Mouse (Mus musculus): ENCODE measurements around the gene Kif20b. TPM values are rescaled to one million over a fixed set of nuclear protein-coding genes. Genes with fewer than 3 reads are reported as not detected.

Kif20b gene
- polyA plus RNA-seq, 1 experiment from 2014 or later: 57.0 TPM

DNA sequence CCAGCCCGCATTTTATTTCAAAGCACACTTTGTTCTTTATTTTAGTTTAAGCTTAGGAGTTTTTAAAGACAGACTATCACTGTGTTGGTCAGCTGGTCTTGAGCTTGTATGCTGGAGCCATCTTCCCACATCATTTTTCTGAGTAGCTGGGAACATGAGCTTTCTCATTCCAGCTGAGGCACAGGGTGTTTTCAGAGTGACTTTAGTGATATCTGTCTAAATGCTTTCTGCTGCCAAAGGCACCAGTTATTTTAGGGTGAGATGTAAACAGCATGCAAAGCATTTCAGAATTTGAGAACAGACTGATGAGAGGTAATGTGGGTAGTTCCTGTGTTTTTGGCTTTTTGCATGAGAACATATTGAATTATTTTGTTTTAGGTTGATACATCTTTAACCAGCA is 25.0 kb downstream of the Kif20b start:
- no peaks in the 10 kb centered on the region for H3K4me1 ChIP-seq (ENCODE audit: control insufficient read depth, insufficient read depth, low read length)
- H3K36me3 ChIP-seq (ENCODE audit: control insufficient read depth, insufficient read depth, low read length): peaks cover 2% of the 10 kb centered on the region; the same call in 1 of the 2 replicates
- no peak overlapping the region for H3K9ac ChIP-seq (ENCODE audit: low read length)
- no peak overlapping the region for H3K4me3 ChIP-seq (ENCODE audit: low read depth, low read length)
- H3K4me2 ChIP-seq (ENCODE audit: low read depth): no peak overlapping the region
- 97% methylated on average over 1 of the region's 1 CpGs for WGBS
- DNase-seq (ENCODE audit: low spot score) (no peak), ATAC-seq (ENCODE audit: insufficient read depth, low FRiP score, low TSS enrichment) (no peak)
- no peaks in the 10 kb centered on the region for H3K27me3 ChIP-seq (ENCODE audit: control insufficient read depth, insufficient read depth, low read length)
- H3K9me3 ChIP-seq (ENCODE audit: control insufficient read depth, low read length): no peaks in the 10 kb centered on the region
- H3K27ac ChIP-seq (ENCODE audit: low read depth, low read length): no peak overlapping the region

DNA sequence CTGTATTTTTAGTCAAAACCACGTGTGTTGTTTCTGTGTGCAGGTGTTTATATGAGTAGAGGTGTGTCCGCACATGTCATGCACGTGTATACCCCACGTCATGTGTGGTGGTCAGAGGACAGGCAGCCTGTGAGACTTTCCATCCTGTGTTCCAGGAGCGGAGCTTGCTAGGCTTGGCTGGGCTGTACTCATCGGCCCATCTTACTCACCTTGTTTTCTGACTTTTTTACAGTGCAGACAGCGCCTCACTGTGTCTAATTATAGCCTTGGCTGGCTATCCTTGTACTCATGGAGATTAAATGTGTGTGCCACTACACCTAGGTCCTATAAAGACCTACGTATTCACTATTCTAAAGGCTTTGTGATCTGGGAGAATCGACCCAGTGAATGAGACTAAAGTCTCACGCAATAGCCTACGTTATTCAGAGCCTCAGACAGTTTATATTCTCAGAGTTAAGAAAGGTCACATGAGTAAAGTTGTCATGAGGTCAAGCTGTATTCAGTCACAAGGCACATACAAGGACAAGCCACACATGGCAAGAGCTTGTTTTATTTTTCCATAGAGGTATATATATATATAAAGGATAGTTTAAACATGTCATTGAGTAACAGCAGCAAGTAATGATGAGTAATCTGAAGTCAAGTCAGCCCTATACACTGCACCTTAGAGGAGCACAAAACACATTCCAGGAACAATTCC is 31.8 kb downstream of the Kif20b start:
- Histone ChIP-seq H3K4me1 (ENCODE audit: control insufficient read depth, insufficient read depth, low read length) (no peaks in the 10 kb centered on the region), H3K36me3 (ENCODE audit: control insufficient read depth, insufficient read depth, low read length) (peaks cover 5% of the 10 kb centered on the region; the same call in 1 of the 2 replicates), H3K9me3 (ENCODE audit: control insufficient read depth, low read length) (no peaks in the 10 kb centered on the region), H3K4me2 (ENCODE audit: low read depth) (no peak overlapping the region), H3K9ac (ENCODE audit: low read length) (no peak overlapping the region), H3K27me3 (ENCODE audit: control insufficient read depth, insufficient read depth, low read length) (no peaks in the 10 kb centered on the region), H3K27ac (ENCODE audit: low read depth, low read length) (no peak overlapping the region), H3K4me3 (ENCODE audit: low read depth, low read length) (no peak overlapping the region)
- WGBS: 94% methylated on average over 11 of the region's 11 CpGs
- DNase-seq (ENCODE audit: low spot score) (no peak), ATAC-seq (ENCODE audit: insufficient read depth, low FRiP score, low TSS enrichment) (no peak)

DNA sequence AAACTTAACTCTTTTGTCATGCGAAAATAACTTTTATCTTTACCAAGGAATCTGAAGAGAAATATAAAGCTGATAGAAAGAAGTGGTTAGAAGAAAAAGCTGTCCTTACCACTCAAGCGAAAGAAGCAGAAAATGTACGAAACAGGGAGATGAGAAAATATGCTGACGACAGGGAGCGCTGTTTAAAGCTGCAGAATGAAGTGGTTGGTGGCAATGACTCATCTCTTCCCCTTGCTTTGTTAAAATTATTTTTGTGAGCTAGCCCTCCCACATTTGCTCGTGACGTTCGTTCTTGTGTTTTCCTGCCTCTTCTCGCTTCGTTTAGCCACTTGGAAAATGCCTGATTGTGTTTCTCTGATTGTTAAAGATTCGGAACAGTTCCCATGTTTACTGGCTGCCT is 37.2 kb downstream of the Kif20b start:
- Histone ChIP-seq H3K4me3 (ENCODE audit: low read depth, low read length) (no peak overlapping the region), H3K9ac (ENCODE audit: low read length) (no peak overlapping the region), H3K36me3 (ENCODE audit: control insufficient read depth, insufficient read depth, low read length) (peaks cover 5% of the 10 kb centered on the region; the same call in 1 of the 2 replicates), H3K9me3 (ENCODE audit: control insufficient read depth, low read length) (no peaks in the 10 kb centered on the region), H3K4me1 (ENCODE audit: control insufficient read depth, insufficient read depth, low read length) (no peaks in the 10 kb centered on the region), H3K27me3 (ENCODE audit: control insufficient read depth, insufficient read depth, low read length) (no peaks in the 10 kb centered on the region), H3K27ac (ENCODE audit: low read depth, low read length) (no peak overlapping the region), H3K4me2 (ENCODE audit: low read depth) (no peak overlapping the region)
- DNase-seq (ENCODE audit: low spot score) (no peak), ATAC-seq (ENCODE audit: insufficient read depth, low FRiP score, low TSS enrichment) (no peak)
- WGBS: 89% methylated on average over 11 of the region's 11 CpGs

DNA sequence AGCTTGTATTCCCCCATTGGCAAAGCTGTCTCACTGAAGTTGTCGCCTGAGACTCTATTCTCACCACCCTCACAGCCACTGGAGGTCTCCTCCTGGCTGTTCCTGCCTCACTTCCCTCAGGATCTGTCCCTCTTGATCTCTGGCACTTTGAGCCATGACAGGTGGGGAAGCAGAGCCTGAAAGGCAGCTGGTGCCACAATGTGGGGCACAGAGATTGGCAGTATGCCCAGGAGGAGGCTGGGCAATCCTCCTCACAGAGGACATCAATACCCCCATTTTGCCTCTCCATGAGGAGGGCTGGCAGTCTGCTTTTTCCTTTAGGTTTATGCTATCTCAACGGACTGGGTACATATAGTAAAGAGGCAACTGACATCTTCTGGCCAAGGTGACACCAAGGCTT is 62.6 kb downstream of the Kif20b start:
- DNase-seq (ENCODE audit: low spot score): no peak
- H3K4me1 ChIP-seq (ENCODE audit: control insufficient read depth, insufficient read depth, low read length): no peaks in the 10 kb centered on the region
- no peak overlapping the region for H3K4me2 ChIP-seq (ENCODE audit: low read depth)
- 75% methylated on average over 2 of the region's 2 CpGs for WGBS
- no peak for ATAC-seq (ENCODE audit: insufficient read depth, low FRiP score, low TSS enrichment)
- H3K9ac ChIP-seq (ENCODE audit: low read length): no peak overlapping the region
- H3K36me3 ChIP-seq (ENCODE audit: control insufficient read depth, insufficient read depth, low read length): no peaks in the 10 kb centered on the region
- no peak overlapping the region for H3K27ac ChIP-seq (ENCODE audit: low read depth, low read length)
- H3K4me3 ChIP-seq (ENCODE audit: low read depth, low read length): no peak overlapping the region
- H3K9me3 ChIP-seq (ENCODE audit: control insufficient read depth, low read length): no peaks in the 10 kb centered on the region
- no peaks in the 10 kb centered on the region for H3K27me3 ChIP-seq (ENCODE audit: control insufficient read depth, insufficient read depth, low read length)

DNA sequence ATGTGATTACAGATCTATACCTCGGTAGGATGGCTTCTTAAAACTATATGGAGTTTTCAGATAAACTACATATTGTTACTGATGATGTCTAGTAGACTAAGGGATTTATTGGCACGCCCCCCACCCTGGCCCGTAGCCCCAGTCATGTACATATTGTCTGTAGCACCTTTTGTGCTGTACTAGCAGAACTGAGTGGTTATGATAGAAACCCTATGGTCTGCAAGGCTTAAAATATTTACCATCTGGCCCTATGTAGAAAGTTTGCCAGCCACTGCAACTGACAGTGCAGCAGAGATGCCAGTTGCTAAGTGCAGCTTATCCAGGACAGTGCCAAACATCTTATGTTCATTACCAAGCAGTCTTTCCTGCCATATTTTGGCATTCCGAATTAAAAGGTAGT is 68.3 kb downstream of the Kif20b start:
- Histone ChIP-seq H3K4me3 (ENCODE audit: low read depth, low read length) (no peak overlapping the region), H3K9me3 (ENCODE audit: control insufficient read depth, low read length) (no peaks in the 10 kb centered on the region), H3K4me1 (ENCODE audit: control insufficient read depth, insufficient read depth, low read length) (no peaks in the 10 kb centered on the region), H3K36me3 (ENCODE audit: control insufficient read depth, insufficient read depth, low read length) (no peaks in the 10 kb centered on the region), H3K4me2 (ENCODE audit: low read depth) (no peak overlapping the region), H3K9ac (ENCODE audit: low read length) (no peak overlapping the region), H3K27me3 (ENCODE audit: control insufficient read depth, insufficient read depth, low read length) (no peaks in the 10 kb centered on the region), H3K27ac (ENCODE audit: low read depth, low read length) (no peak overlapping the region)
- no peak for DNase-seq (ENCODE audit: low spot score)
- WGBS: 76% methylated on average over 4 of the region's 4 CpGs
- no peak for ATAC-seq (ENCODE audit: insufficient read depth, low FRiP score, low TSS enrichment)

DNA sequence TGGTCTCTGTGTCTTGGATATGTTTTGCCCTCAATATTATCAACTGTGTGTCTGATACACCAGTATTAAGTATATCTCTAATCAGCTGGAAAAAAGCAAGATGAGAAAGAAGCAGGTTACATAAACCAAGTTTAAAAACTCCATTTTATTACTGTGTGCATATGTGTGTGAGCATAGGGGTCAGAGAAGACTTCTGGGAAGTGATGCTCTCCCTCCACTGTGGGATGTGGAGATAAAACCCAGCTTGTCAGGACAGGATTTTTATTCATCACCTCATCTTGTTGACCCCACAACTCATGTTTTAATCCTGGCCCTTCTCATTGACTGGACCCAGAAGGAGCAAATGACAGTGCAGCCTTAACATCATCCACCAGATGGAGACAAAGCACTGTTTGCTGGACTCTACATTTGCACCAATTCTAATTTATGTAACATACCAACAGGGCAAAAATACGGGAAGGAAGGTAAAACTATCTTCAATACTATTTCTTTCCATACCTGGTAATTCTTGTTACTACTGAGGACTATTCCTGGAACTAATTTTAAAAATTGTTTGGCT is 70.9 kb downstream of the Kif20b start:
- ATAC-seq (ENCODE audit: insufficient read depth, low FRiP score, low TSS enrichment): peak; percentile 71; the same call in 1 of the 2 replicates
- Histone ChIP-seq H3K27me3 (ENCODE audit: control insufficient read depth, insufficient read depth, low read length) (no peaks in the 10 kb centered on the region), H3K27ac (ENCODE audit: low read depth, low read length) (no peak overlapping the region), H3K4me3 (ENCODE audit: low read depth, low read length) (no peak overlapping the region), H3K4me2 (ENCODE audit: low read depth) (no peak overlapping the region), H3K4me1 (ENCODE audit: control insufficient read depth, insufficient read depth, low read length) (no peaks in the 10 kb centered on the region), H3K9me3 (ENCODE audit: control insufficient read depth, low read length) (no peaks in the 10 kb centered on the region), H3K9ac (ENCODE audit: low read length) (no peak overlapping the region), H3K36me3 (ENCODE audit: control insufficient read depth, insufficient read depth, low read length) (no peaks in the 10 kb centered on the region)
- WGBS: 44% methylated on average over 1 of the region's 1 CpGs
- peak; percentile 43 for DNase-seq (ENCODE audit: low spot score)

DNA sequence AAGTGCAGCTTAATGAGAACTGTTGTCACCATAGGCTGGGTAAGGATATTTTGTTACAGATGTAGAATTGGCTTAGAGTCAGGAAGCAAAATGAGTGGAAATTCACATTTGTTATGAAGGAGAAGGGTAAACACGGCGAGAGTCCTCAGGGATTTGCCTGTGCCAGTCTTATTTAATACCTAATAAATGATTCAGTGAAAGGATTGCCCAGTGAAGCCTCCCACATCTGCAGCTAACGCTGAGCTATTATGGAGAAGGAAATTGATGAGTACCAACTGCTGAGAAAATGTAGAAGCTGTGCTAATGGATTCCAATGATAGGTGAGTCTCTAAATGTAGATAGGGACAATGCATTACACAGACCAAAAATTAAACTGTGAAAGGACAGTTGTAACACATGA is 92.9 kb downstream of the Kif20b start:
- H3K4me3 ChIP-seq (ENCODE audit: low read depth, low read length): no peak overlapping the region
- no peaks in the 10 kb centered on the region for H3K36me3 ChIP-seq (ENCODE audit: control insufficient read depth, insufficient read depth, low read length)
- no peaks in the 10 kb centered on the region for H3K4me1 ChIP-seq (ENCODE audit: control insufficient read depth, insufficient read depth, low read length)
- ATAC-seq (ENCODE audit: insufficient read depth, low FRiP score, low TSS enrichment): no peak
- no peak overlapping the region for H3K4me2 ChIP-seq (ENCODE audit: low read depth)
- no peak for DNase-seq (ENCODE audit: low spot score)
- no peak overlapping the region for H3K9ac ChIP-seq (ENCODE audit: low read length)
- no peak overlapping the region for H3K27ac ChIP-seq (ENCODE audit: low read depth, low read length)
- no peaks in the 10 kb centered on the region for H3K27me3 ChIP-seq (ENCODE audit: control insufficient read depth, insufficient read depth, low read length)
- H3K9me3 ChIP-seq (ENCODE audit: control insufficient read depth, low read length): no peaks in the 10 kb centered on the region
- WGBS: 77% methylated on average over 3 of the region's 3 CpGs

DNA sequence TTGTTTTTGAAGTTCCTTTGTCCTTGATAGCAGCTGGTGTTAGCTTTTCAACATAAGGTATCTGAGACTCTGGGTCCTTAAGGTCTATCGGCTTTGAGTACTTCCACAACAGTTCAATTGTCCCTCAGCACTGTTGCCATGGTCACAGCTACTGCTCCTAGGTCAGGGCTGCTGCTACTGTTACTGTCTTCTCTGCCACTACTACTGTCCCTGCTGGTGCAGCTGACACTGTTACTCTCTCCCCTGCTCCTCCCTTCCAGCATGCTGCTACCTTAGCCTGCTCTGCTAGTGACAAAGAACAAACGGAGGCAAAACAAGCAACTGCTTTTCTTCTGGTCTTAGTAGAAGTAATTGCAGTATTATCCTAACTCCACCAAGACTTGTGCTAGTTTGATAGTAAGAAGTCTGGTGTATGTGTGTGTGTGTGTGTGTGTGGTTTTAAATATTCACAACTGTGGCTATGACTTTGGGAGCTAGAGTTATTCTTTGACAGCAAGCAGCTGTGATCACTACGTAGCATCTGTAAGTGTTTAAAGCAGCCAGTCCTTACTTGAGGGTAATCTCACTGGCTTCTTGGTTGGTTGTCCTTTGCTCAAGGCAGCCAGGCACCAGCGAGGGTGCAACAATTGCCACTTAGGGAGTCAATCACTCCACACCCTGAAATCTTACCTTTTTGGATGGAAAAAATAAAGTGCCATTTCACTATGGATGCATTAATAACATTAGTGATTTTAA is 95.5 kb downstream of the Kif20b start:
- Histone ChIP-seq H3K36me3 (ENCODE audit: control insufficient read depth, insufficient read depth, low read length) (no peaks in the 10 kb centered on the region), H3K9me3 (ENCODE audit: control insufficient read depth, low read length) (no peaks in the 10 kb centered on the region), H3K27ac (ENCODE audit: low read depth, low read length) (no peak overlapping the region), H3K27me3 (ENCODE audit: control insufficient read depth, insufficient read depth, low read length) (no peaks in the 10 kb centered on the region), H3K9ac (ENCODE audit: low read length) (no peak overlapping the region), H3K4me3 (ENCODE audit: low read depth, low read length) (no peak overlapping the region), H3K4me2 (ENCODE audit: low read depth) (no peak overlapping the region), H3K4me1 (ENCODE audit: control insufficient read depth, insufficient read depth, low read length) (no peaks in the 10 kb centered on the region)
- 58% methylated on average over 4 of the region's 4 CpGs for WGBS
- ATAC-seq (ENCODE audit: insufficient read depth, low FRiP score, low TSS enrichment): no peak
- no peak for DNase-seq (ENCODE audit: low spot score)

DNA sequence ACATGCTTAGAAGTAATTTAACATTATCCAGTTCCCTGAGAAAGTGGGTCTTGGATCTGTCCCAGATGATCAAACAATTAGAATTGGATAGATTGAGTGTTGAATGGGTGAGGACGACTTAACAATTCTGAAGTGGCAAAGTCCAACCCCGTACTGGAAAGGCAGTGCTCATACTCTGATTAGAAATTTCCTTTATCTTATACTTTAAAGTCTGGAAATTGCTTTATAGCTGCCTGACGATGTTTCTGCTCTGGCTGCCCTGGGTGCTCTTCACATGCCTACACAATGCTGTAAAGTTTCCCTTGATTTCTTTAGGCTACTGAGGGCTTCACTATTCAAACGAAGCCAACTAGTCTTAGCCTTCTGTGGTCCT is 96.0 kb downstream of the Kif20b start:
- no peak overlapping the region for H3K4me3 ChIP-seq (ENCODE audit: low read depth, low read length)
- no peak overlapping the region for H3K4me2 ChIP-seq (ENCODE audit: low read depth)
- no peaks in the 10 kb centered on the region for H3K36me3 ChIP-seq (ENCODE audit: control insufficient read depth, insufficient read depth, low read length)
- ATAC-seq (ENCODE audit: insufficient read depth, low FRiP score, low TSS enrichment) (no peak), DNase-seq (ENCODE audit: low spot score) (no peak)
- H3K4me1 ChIP-seq (ENCODE audit: control insufficient read depth, insufficient read depth, low read length): no peaks in the 10 kb centered on the region
- H3K27me3 ChIP-seq (ENCODE audit: control insufficient read depth, insufficient read depth, low read length): no peaks in the 10 kb centered on the region
- no peak overlapping the region for H3K9ac ChIP-seq (ENCODE audit: low read length)
- 64% methylated on average over 4 of the region's 4 CpGs for WGBS
- no peaks in the 10 kb centered on the region for H3K9me3 ChIP-seq (ENCODE audit: control insufficient read depth, low read length)
- no peak overlapping the region for H3K27ac ChIP-seq (ENCODE audit: low read depth, low read length)
